Mouse (Mus musculus) layer of hippocampus, postnatal 36 days (tissue): ENCODE measurements around the gene Cfap43. TPM values are rescaled to one million over a fixed set of nuclear protein-coding genes. Genes with fewer than 3 reads are reported as not detected.

Experiments
- DNase-seq, 2 experiments: peaks; one replicate each; pipeline ENCODE4 v3.0.0; 2022
- total RNA-seq, 2 experiments: library from RNA; stranded (reverse); gene quantifications; 2 replicates each; pipeline ENCODE4 v1.2.3; 2021

Cfap43 gene
- total RNA-seq, 2 experiments from 2014 or later, result 1.2 to 1.7 TPM

DNA sequence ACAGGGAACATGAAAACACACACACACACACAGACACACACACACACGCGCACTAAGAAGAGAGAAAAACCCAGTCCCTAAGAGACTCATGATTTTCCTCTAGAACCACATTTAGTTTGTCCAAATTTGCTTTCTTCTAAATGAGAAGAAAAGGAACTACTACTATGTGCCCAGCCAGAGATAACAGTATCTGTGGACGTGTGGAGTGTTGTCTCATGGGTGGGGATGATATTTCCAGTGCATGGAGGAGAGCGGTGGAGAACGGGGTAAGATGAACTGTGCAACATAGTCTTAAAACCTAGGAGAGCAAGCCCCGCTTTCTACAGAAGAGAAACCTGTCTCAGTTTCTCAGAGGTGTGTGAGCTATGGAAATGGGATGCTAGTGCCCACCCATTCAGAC is 135.2 kb downstream of the Cfap43 start:
- DNase-seq, result no peak

GRCm38 (mm10) chr19:47780972-47781371 is 138.1 kb downstream of the Cfap43 start:
- no peak for DNase-seq

- no peak for DNase-seq
These were observed 138.9 kb downstream of the Cfap43 start for GRCm38 (mm10) chr19:47780145-47780544.

DNA sequence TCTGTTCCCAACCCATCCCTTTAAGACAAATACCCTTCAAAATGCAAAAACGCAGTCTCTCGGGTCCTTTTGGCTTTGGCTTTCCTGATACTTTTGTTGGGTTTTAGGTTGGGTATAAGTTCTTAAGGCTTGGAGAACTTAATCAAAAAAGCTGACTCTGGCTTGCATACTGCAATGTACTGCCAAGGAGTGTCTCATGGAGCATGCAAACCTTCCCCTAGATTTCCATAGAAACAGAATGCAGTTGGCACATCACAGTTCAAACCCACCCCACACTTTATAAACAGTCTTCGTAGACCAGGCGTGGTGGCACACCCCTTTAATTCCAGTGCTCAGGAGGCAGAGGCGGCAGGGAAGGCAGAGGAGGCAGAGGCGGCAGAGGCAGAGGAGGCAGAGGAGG is 141.2 kb downstream of the Cfap43 start:
- no peak for DNase-seq

DNA sequence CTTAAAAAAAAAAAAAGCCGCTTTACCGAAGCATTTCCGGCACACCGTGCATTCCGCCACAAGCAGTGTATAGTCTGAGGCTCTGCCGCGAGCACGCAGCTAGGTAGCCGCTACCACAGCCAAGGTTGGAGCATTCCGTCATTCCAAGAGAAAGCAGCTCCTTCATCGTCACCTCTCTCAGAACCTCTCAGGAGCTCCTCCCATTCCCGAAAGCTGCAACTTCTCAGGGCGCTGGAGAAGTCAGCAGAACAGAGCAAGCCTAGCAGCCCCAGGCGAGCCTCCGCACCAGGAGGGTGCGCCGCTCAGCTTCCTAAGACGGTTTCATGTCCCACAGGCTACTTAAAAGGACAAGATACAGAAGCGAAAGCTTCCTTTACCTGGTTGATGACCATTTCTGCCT is 163.5 kb downstream of the Cfap43 start:
- DNase-seq, result no peak

GRCm38 (mm10) chr19:47754931-47755330 is 164.2 kb downstream of the Cfap43 start:
- no peak for DNase-seq

DNA sequence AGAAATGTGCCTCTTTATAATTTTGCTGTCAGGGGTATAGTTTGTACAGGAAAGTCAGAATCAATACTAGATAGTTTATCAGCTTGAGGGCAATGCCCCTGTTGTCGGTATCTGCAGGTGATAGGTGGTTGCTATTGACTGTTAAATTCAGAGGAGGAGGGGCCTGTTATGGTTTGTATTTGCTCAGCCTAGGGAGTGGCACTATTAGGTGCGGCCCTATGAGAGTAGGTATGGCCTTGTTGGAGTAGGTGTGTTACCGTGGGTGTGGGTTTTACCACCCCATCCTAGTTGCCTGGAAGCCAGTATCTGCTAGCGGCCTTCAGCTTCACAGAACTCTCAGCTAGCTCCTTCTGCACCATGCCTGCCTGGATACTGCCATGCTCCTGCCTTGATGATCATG is 165.2 kb downstream of the Cfap43 start:
- DNase-seq, result no peak

DNA sequence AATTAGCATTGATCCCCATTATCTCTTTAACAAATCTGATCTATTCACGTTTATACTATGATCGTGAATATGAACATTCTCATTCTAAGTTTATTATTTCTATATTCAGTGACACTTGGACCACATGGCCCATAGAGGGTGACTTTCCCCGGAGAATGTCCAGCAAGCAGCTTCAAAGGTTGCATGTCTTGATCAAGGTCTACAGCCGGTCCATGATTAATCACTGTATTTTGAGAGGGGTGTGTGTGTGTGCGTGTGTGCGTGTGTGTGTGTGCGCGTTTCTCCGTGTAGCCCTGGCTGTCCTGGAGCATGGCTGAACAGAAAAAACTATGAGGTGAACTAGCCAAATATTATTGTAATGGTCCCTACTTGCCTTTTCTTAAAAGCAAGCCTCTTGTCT is 166.6 kb downstream of the Cfap43 start:
- DNase-seq, result no peak

DNA sequence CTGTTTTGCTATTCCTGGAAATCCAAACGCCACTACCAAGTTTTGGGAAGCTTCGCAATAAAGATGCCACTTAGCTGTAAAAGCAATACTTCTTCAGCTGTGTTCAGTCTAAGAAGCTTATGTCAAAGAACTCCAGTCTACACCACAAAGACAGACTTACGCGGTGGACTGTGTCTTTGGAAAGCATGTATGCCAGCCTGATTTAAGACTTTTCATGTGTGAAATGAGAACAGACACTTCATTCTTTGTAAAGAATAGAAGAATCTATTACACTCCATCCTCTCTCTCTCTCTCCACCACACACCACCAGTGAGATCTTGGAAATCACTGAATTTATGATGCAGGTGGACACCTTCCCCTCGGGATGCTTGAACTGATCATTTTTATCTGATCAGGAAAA is 168.7 kb downstream of the Cfap43 start:
- DNase-seq, result no peak

DNA sequence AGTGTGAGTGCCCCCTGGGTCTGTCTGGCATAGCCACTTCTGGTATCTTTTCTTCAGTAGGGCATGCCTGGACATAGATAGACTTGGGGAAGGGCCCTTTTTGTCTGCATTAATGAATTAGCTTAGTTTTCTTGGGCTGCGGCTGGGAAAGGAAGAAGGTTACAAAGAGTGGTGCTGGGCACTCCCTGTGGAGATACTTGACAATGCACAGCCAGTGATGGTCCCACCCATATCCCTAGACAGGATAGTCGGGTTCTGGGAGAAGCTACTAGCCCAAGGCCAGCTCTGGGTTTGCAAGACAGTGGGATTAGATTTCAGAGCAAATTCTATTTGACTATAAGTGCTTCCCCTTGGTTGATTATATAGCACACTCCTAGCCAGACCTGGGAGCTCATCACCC is 170.1 kb downstream of the Cfap43 start:
- no peak for DNase-seq

- DNase-seq, result peak in 1 of 2 experiments; percentile 10
These were observed 172.0 kb downstream of the Cfap43 start for GRCm38 (mm10) chr19:47747072-47747471.

DNA sequence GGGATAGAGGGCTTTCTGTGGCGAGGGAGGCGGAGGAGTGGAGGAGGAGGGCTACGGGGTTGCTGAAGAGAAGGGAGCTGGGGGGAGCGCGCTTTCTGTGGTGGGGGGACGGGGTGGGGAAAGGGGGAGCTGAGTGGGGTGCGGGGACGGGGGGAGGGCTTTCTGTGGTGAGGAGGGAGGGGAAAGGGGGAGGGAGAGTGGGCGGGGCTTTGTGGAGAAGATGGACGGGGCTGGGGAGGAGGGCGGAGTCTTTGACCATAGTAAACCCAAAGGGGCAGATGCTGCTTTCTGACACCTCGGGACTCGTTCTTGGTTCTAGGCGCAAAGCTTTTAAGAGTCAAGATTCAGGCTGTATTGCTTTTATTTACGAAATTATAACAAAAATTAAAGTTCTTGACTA is 187.2 kb downstream of the Cfap43 start:
- DNase-seq, result peak; percentile 26 to 45

GRCm38 (mm10) chr19:47731071-47731881 is 187.8 kb downstream of the Cfap43 start, which contains the start of gene Sfr1:
Sfr1 (plus strand) TSS chr19:47731682.
- DNase-seq, result peak; percentile 99

DNA sequence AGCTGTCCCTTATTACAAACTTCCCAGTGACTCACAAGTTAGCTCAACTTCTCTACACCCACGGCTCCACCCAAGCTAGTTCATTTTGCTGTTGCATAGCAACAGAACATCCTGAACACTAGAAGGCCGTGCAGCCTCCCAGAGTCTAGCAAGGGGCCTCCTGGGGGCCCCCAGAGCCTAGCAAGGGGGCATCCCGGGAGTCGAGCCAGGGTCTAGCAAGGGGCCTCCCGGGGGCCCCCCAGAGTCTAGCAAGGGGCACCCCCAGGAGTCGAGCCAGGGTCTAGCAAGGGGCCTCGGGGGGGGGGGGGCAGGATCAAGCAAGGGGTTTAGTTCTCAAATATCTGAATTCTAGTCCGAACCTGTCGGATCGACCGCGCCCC is 188.4 kb downstream of the Cfap43 start:
- DNase-seq, result peak; percentile 57 to 58

- no peak for DNase-seq
These were observed 193.4 kb downstream of the Cfap43 start for GRCm38 (mm10) chr19:47725643-47726140.

DNA sequence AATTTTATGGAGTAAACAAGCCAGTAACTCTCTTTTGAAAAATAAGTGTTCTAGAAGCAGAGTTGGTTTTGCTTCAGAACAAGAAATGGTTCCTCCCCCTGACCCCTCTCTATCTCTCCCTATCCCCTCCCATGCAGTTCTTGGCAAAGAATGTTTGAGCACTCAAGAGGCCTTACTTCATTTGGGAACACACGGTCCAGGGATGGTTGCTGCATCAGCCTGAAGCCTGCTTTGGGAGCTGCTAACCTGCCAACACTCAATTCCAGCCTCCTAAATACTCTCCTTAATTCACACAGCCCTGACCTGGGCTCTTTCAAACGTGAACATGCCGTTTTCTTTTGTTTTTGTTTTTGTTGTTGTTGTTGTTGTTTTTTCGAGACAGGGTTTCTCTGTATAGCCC is 194.2 kb downstream of the Cfap43 start:
- DNase-seq, result no peak

DNA sequence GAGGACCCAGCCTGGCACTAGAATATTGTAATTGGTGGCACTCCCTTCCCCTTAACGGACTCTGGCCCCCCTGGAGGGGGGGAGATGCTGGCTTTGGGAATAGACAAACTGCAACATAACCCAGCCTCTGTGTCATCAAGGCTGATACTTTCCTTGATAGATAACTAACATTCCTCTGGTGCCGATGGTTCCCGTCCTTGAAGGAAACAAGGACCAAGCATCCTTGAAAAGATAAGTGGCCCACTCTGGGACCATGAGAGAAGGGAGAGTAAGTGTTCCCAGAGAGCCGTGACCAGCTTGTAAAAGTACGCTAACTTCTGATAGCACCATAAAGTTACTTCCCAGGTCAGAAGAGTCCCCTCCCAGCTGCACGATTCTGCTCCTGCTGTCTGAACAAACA is 196.6 kb downstream of the Cfap43 start:
- no peak for DNase-seq

- no peak for DNase-seq
These were observed 199.9 kb downstream of the Cfap43 start for GRCm38 (mm10) chr19:47719147-47719546.

GRCm38 (mm10) chr19:47716144-47716543 is 202.9 kb downstream of the Cfap43 start:
- DNase-seq, result no peak

DNA sequence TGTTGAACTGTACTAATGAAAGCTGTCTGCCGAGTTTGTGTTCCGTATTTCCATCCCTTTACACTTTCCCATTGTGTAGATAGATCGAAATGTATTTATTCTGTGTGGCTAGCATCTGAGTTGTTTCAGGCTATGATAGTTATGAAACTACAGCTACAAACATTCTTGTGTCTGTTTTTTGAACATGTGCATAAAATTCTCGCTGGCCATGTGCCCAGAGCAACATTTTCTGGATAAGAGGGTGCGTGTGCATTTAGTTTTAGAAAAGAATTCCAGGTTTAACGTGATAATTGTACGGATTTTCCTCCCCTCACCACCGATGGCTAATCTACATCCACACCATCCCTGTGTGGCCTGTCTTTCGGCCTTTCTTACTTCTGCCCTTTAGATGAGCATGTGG is 205.6 kb downstream of the Cfap43 start:
- DNase-seq, result peak; percentile 9 to 19

DNA sequence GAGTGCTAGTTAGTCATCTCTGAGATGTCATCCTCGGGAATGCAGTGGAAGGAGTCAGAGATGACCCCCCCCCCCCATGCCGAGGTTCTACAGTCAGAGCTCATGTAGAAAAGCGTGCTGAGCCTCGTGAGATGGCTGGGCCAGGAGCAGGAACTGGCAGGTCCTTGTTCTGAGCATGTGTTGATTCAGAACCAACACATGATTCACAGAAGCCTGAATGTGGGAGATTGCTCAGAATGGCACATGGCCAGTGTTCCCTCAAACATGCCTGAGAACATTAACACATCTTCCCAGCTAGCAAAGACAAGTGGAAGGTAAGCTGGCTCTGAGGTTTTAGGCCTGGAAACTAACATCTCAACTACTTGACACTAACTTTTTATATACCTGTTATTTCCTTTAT is 208.7 kb downstream of the Cfap43 start:
- peak in 1 of 2 experiments; percentile 14 for DNase-seq

GRCm38 (mm10) chr19:47705772-47706309 is 213.2 kb downstream of the Cfap43 start:
- DNase-seq, result no peak

DNA sequence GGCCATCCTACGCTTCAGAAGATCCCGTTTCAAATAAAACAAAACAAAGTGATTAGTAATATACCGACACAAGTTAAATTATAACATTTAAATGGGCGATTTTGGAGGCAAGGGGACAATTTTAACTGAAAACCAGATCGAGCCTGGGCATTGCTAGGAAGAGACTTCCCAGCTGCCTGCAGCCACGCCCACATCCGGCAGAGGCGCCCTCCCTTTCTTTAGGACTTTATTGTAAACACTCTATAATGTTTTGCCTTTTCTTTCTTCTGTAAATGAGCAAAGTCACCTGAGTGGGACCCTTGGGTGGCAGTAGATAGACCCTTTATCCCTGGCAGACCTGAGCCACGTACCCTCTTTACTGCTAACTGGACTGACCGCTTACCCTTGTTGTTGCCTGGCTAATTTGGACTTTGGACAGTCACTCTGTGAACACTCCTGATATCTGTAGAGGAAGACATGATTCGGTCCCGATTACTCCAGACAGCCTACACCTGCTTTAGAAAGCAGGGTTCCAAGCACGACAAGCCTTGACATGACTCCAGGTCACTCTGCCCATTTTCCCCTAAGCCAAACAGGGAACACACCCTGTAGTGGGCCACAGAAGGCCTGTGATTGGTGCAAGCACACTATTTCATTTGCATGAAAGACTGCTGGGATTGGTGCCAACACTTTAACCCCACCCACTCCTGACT is 213.9 kb downstream of the Cfap43 start:
- DNase-seq, result no peak

- no peak for DNase-seq
These were observed 218.6 kb downstream of the Cfap43 start for GRCm38 (mm10) chr19:47700509-47700908.
